9 mouse cellular contexts compared by ENCODE assay signal in genomic region chr12:17747191-17748154, GRCm38 (mm10). TPM values are rescaled to one million over a fixed set of nuclear protein-coding genes. Genes with fewer than 3 reads are reported as not detected.
DNase-seq lines count a peak whose midpoint lies in the region; ATAC-seq and TF ChIP-seq lines count a peak whose summit lies in the region.
"Had no signal": no experiment of that assay in that cellular context is flagged by ENCODE, and none has a peak within 500 bp of the region (broad histone marks: within the 10 kb centered on the region; RNA-seq: fewer than 3 reads in every experiment).

No protein-coding gene starts in this region.

- peaks cover 11% of the 10 kb centered on the region; the same call in 1 of the 2 replicates for H3K27me3 ChIP-seq in heart, embryonic 13.5 days (replicated peaks)
- H3K27me3 ChIP-seq in E14TG2a.4 (ENCODE audit: insufficient read depth, low read length) = no peaks in the 10 kb centered on the region
- no peaks in the 10 kb centered on the region for H3K27me3 ChIP-seq in forebrain, embryonic 14.5 days (replicated peaks; ENCODE audit: control insufficient read depth, insufficient read depth, low read length)
- H3K27me3 ChIP-seq in midbrain, embryonic 12.5 days = no peaks in the 10 kb centered on the region
- H3K27me3 ChIP-seq: limb, embryonic 15.5 days had no signal

- no peak overlapping the region for H3K4me3 ChIP-seq in heart, embryonic 13.5 days
- 0 out of 2 replicates have a peak overlapping the region, but pooled peaks have one; percentile 17 for H3K4me3 ChIP-seq in E14TG2a.4 (replicated peaks; ENCODE audit: low read length)
- H3K4me3 ChIP-seq in forebrain, embryonic 14.5 days (ENCODE audit: low read depth, low read length) = no peak overlapping the region
- H3K4me3 ChIP-seq in midbrain, embryonic 12.5 days = no peak overlapping the region
- H3K4me3 ChIP-seq: limb, embryonic 15.5 days had no signal

- DNase-seq in heart, postnatal 10 days = no peak
- no peak for DNase-seq in forebrain, embryonic 14.5 days (ENCODE audit: low spot score)
- DNase-seq in layer of hippocampus, adult 9-10 months (ENCODE audit: low spot score) = no peak
- DNase-seq in urinary bladder, postnatal 14 days (ENCODE audit: low spot score) = no peak
- DNase-seq in right cerebral cortex, postnatal 25 days = no peak

- no peaks in the 10 kb centered on the region for H3K9me3 ChIP-seq in heart, embryonic 13.5 days
- no peaks in the 10 kb centered on the region for H3K9me3 ChIP-seq in E14TG2a.4 (ENCODE audit: low read length)
- H3K9me3 ChIP-seq in forebrain, embryonic 14.5 days (replicated peaks; ENCODE audit: control insufficient read depth, low read length) = no peaks in the 10 kb centered on the region
- H3K9me3 ChIP-seq in midbrain, embryonic 12.5 days = no peaks in the 10 kb centered on the region
- H3K9me3 ChIP-seq: limb, embryonic 15.5 days had no signal

- intact Hi-C loops in heart, postnatal 10 days (cut with DNase I) = loop anchor here (5.0 kb wide), 1 partner anchor 55 kb away; the partner anchor contains the start of gene Hpcal1

- H3K4me1 ChIP-seq in heart, embryonic 13.5 days = peaks cover 57% of the 10 kb centered on the region
- H3K4me1 ChIP-seq in E14TG2a.4 (replicated peaks; ENCODE audit: low read depth, low read length) = peaks cover 40% of the 10 kb centered on the region
- H3K4me1 ChIP-seq in forebrain, embryonic 14.5 days (ENCODE audit: control insufficient read depth, insufficient read depth, low read length) = peaks cover 18% of the 10 kb centered on the region
- peaks cover 45% of the 10 kb centered on the region for H3K4me1 ChIP-seq in midbrain, embryonic 12.5 days

- H3K27ac ChIP-seq in heart, embryonic 13.5 days (replicated peaks) = peak overlapping the region; percentile 28; the same call in 1 of the 2 replicates
- no peak overlapping the region for H3K27ac ChIP-seq in forebrain, embryonic 14.5 days (ENCODE audit: low read depth, low read length)
- peak overlapping the region; percentile 32; the same call in 1 of the 2 replicates for H3K27ac ChIP-seq in midbrain, embryonic 12.5 days (replicated peaks)
- H3K27ac ChIP-seq: limb, embryonic 15.5 days had no signal

- no peak for TF ChIP-seq CTCF in E14TG2a.4 (conservative IDR thresholded peaks at IDR 0.05; ENCODE audit: low read length)

- no peak overlapping the region for H3K9ac ChIP-seq in heart, embryonic 13.5 days
- H3K9ac ChIP-seq in forebrain, embryonic 14.5 days (ENCODE audit: low read length) = no peak overlapping the region
- H3K9ac ChIP-seq in midbrain, embryonic 12.5 days (replicated peaks) = 0 out of 2 replicates have a peak overlapping the region, but pooled peaks have one; percentile 6
- H3K9ac ChIP-seq: limb, embryonic 15.5 days had no signal

- H3K4me2 ChIP-seq in heart, embryonic 13.5 days = no peak overlapping the region
- no peak overlapping the region for H3K4me2 ChIP-seq in forebrain, embryonic 14.5 days (ENCODE audit: low read length)
- no peak overlapping the region for H3K4me2 ChIP-seq in midbrain, embryonic 12.5 days (replicated peaks)
- H3K4me2 ChIP-seq: limb, embryonic 15.5 days had no signal

- H3K36me3 ChIP-seq in heart, embryonic 13.5 days = no peaks in the 10 kb centered on the region
- H3K36me3 ChIP-seq in E14TG2a.4 (ENCODE audit: insufficient read depth, low read length) = no peaks in the 10 kb centered on the region; the same call in 1 of the 2 replicates
- no peaks in the 10 kb centered on the region for H3K36me3 ChIP-seq in forebrain, embryonic 14.5 days (ENCODE audit: control insufficient read depth, insufficient read depth, low read length)
- no peaks in the 10 kb centered on the region for H3K36me3 ChIP-seq in midbrain, embryonic 12.5 days
- H3K36me3 ChIP-seq: limb, embryonic 15.5 days had no signal

- WGBS in heart, embryonic 13.5 days = 36% methylated on average over 10 of the region's 10 CpGs
- WGBS in forebrain, embryonic 14.5 days = 36% methylated on average over 10 of the region's 10 CpGs
- 25% methylated on average over 10 of the region's 10 CpGs for WGBS in midbrain, embryonic 12.5 days

- no peak for ATAC-seq in heart, embryonic 13.5 days (ENCODE audit: extremely low read depth, insufficient number of reproducible peaks, low FRiP score, low TSS enrichment)
- ATAC-seq in forebrain, embryonic 14.5 days = peak; percentile 18; the same call in 1 of the 2 replicates
- ATAC-seq in midbrain, embryonic 12.5 days (ENCODE audit: low FRiP score, low read depth) = peak; percentile 50

RNA-seq across cellular contexts. Expression of gene Hpcal1, which starts 56.8 kb away (rescaled TPM):
- polyA plus RNA-seq in heart, embryonic 13.5 days (2015; fragmentation: Nextera tagmentation; extraction: Ambion mirVana) = 21.5 and 22.7 TPM in 2 replicates
- 10 to 100 TPM; 22.7 to 31.7 TPM for total RNA-seq in heart, postnatal 10 days (2021)
- 33.3 and 40.0 TPM in 2 replicates for polyA plus RNA-seq in forebrain, embryonic 14.5 days (2014; fragmentation: Nextera tagmentation; extraction: Ambion mirVana)
- polyA plus RNA-seq in midbrain, embryonic 12.5 days (2016; fragmentation: Nextera tagmentation; extraction: Ambion mirVana) = 33.9 and 35.6 TPM in 2 replicates
